Mouse (Mus musculus) megakaryocyte, adult 5-6 weeks (primary cell): Measurements from ENCODE around the gene Tbc1d14. TPM values are rescaled to one million over a fixed set of nuclear protein-coding genes. Genes with fewer than 3 reads are reported as not detected.

Source experiments
- ATAC-seq: 2 replicates; pipeline ENCODE4 v1.8.0; 2016; ENCODE audit warnings: mild to moderate bottlenecking, inconsistent platforms; ENCODE audit not compliant: poor library complexity, severe bottlenecking
- total RNA-seq, 2 experiments: library from RNA; stranded (forward) in 1 of 2; stranded (reverse) in 1 of 2; fragments of 153-499, 151-499 nt in 1 of 2; fragments of 221-1000, 200-1000 nt in 1 of 2; gene quantifications; 2 replicates each; pipeline versions ENCODE4 v1.2.3 to v1.2.4; 2015 to 2017

Gene Tbc1d14
- total RNA-seq (2015) (22.3 and 25.5 TPM in 2 replicates), total RNA-seq (2017) (11.2 and 16.2 TPM in 2 replicates)

DNA sequence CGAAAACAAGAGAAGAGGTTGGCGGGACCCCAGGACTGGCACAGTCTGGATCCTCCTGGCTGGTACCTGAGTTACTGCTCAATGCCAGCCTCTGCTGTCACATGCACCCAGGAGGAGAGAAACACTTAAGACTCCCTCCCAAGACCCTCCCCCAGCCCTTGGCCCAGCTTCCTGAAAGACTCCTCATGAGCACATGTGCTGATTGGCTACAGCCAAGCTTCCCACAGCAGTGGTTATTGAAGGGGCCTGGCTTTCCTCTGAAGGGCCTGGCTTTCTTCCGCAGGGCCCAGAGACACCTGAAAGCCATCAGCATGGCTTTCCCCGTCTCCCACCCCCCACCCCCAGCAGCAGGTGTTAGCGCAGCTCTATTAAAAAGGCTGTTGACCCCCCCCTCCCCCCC, at the start of gene Tbc1d14:
Gene Tbc1d14 (minus strand): TSS at position 101 of the 400 bp plus-strand sequence.
- no peak for ATAC-seq

DNA sequence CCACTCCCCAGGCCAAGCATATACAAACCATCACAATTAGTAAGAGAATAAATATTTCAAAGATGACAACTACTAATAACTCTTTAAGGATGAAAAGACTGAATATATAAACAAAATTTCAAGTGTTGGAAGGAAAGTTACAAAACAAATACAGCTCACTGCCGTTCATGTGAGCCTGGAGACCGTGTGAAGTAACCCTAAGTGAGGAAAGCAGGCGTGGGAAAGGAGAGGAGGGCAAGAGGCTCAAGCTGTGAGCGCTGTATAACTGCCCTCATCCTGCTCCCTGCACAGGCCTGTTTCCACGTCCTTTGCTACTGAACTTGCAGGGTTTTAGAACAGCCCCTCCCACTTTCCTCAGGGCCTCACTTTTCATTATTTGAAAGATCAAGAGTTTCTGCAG, 32.5 kb upstream of the Tbc1d14 start:
- no peak for ATAC-seq

- no peak for ATAC-seq
Measured at GRCm38 (mm10) chr5:36623670-36624069, 30.6 kb upstream of the Tbc1d14 start.

DNA sequence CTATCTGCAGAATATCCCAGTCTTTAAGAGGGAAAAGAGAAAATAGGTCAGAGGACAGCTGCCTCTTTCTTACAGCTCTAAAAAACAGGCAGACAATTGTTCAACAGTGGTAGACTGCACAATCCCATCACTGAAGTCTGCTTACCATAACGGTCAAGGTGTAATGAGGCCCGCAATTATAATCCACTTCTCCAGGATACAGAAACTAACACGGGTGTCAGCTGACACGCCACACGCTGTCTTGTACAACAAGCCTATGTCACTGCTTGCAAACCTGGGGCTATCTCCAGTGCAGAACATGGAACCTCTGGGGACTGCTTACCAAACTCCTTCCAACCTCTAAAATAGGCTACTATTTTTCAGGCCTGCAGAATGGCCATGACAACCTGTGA, 28.0 kb upstream of the Tbc1d14 start:
- ATAC-seq = no peak

GRCm38 (mm10) chr5:36620409-36621057, 27.5 kb upstream of the Tbc1d14 start:
- ATAC-seq = no peak

DNA sequence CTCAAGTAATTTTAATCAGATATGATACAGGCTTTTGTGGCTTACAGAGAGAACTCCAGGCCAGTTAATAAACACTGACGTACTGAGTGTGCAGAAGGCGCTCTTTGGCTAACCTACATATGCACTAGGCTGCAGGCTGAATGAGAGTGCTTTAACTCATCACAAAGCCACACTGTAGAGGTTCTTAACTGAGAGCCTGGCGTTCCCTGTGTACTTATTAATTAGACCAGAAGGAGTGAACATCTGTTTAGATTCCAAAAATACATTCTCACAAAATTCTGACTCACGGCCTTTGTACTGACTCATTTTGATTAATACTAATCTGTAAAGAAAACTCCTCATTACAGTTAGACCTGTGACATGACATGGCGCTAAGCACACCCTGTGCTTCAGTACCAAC, 25.8 kb upstream of the Tbc1d14 start:
- ATAC-seq = no peak

DNA sequence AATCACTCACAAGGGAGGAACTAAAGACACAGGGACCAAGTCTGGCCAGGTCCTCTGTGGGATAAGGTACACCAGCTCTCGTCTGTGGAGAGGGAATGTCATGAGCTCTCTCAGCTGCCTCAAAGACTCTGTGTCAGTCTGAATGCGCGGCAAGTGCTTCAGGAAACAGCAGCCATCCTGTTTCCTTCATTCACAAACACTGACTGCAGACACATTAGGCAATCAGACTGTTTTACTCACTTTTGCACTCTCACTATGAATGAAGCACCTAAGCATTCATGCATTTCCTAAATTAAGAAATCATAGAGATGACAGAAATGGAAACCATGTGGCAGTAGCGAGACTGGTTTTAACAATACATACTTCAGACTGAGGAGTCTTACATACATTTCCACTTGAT, 25.3 kb upstream of the Tbc1d14 start:
- ATAC-seq = no peak

GRCm38 (mm10) chr5:36614124-36614523, 21.0 kb upstream of the Tbc1d14 start:
- ATAC-seq = no peak

- ATAC-seq = no peak
Measured at GRCm38 (mm10) chr5:36608939-36609499, 15.9 kb upstream of the Tbc1d14 start.

GRCm38 (mm10) chr5:36603031-36603430, 10.0 kb upstream of the Tbc1d14 start:
- ATAC-seq = peak; percentile 59; the same call in 1 of the 2 replicates

GRCm38 (mm10) chr5:36602028-36602427, 9.0 kb upstream of the Tbc1d14 start:
- ATAC-seq = no peak

DNA sequence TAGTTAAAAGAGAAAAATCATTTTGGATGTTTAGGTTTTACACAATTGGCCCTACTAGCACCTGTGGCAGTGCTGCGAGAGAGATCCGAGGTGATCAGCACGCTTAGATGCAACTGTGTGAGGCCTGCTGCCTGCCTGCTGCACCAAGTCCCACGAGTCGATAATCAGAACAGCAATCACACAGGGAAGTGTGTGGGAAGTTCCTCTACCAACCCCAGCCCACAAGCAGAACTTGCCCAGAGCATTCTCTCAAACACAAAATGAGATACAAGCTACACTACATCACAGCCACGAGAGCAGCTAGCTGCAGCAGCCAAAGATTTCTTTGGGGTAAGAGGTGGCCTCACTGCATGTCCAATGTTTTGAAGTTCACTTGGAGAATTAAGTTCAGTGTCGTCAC, 8.4 kb upstream of the Tbc1d14 start:
- ATAC-seq = no peak

- no peak for ATAC-seq
Measured at GRCm38 (mm10) chr5:36598883-36599282, 5.8 kb upstream of the Tbc1d14 start.

- peak; percentile 56 for ATAC-seq
Measured at GRCm38 (mm10) chr5:36597653-36598052, 4.6 kb upstream of the Tbc1d14 start.

- ATAC-seq = no peak
Measured at GRCm38 (mm10) chr5:36596225-36596624, 3.1 kb upstream of the Tbc1d14 start.

- no peak for ATAC-seq
Measured at GRCm38 (mm10) chr5:36595115-36595514, 2.0 kb upstream of the Tbc1d14 start.

GRCm38 (mm10) chr5:36594344-36594743, 1.3 kb upstream of the Tbc1d14 start:
- no peak for ATAC-seq

- peak; percentile 54; the same call in 1 of the 2 replicates for ATAC-seq
Measured at GRCm38 (mm10) chr5:36590499-36590920, 2.6 kb downstream of the Tbc1d14 start.

- ATAC-seq = no peak
Measured at GRCm38 (mm10) chr5:36584299-36584698, 8.8 kb downstream of the Tbc1d14 start.

GRCm38 (mm10) chr5:36581924-36582642, 11.0 kb downstream of the Tbc1d14 start:
- peak; percentile 92 for ATAC-seq

GRCm38 (mm10) chr5:36581259-36581923, 11.7 kb downstream of the Tbc1d14 start:
- ATAC-seq = no peak
